Mouse (Mus musculus): ENCODE results near the gene Tstd2. TPM values are rescaled to one million over a fixed set of nuclear protein-coding genes. Genes with fewer than 3 reads are reported as not detected.

Tstd2 gene
- polyA plus RNA-seq (2012; rRNA removed; ENCODE audit: low replicate concordance): 4.6 and 7.2 TPM in 2 replicates

DNA sequence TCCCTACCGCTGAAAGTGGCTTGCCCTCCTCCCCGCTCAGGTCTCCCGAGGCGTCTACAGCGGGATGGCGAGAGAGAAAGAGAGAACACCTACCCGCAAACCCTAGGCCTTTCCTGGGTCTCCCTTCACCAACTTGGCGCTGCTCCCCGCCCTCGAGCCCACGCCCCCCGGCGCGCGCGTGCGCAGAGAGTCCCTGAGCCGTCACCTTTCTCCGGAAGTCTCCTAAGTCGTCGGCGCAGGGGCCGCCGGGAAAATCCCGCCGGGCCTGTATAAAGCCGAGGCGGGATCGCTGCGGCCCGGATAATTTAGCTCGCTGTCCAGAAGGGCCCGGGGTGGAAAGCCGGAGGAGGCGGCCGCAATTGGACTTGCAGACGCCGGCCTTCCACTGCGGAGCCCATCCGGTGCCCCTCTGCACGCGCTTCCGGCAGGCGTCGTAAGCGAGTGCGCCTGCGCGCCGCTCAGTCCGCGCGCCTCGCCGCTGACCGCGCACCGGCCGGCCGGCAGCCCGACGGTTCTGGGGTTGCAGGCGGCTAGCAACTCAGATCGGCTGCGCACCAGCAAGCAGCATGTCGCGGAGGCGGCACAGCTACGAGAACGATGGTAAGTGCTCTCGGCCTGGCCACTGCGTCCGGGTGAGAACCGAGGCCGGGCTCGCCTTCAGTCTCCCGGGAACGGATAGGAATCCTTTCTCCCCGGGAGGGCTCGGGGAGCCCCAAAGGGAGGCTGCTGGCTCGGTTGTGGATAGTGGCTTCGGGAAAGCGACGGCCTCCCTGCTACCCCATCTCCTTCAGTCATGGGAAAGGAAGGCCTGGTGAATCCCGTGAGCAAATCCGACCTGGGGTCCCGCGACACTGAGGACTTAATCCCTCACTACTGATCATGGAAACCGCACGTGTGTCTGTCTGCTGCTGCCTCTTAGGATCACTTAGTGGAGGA is at the start of gene Tstd2, which contains the start of gene Ncbp1:
Gene Tstd2, minus strand, starts transcription at position 408 of the 936 bp plus-strand sequence.
Gene Ncbp1, plus strand, starts transcription at position 327 of the 936 bp plus-strand sequence.

Other genes with a start within 250 kb of the Tstd2 start
- not detected in 2 replicates for gene Ccdc180, start 248.4 kb downstream of the Tstd2 start, polyA plus RNA-seq (2012; rRNA removed; ENCODE audit: low replicate concordance)
- 7.2 and 15.6 TPM in 2 replicates for gene Tdrd7, start 173.4 kb downstream of the Tstd2 start, polyA plus RNA-seq (2012; rRNA removed; ENCODE audit: low replicate concordance)
- 0.98 and 1.9 TPM in 2 replicates for gene Tmod1, start 99.8 kb downstream of the Tstd2 start, polyA plus RNA-seq (2012; rRNA removed; ENCODE audit: low replicate concordance)
- gene Ncbp1, start 81 bp downstream of the Tstd2 start, polyA plus RNA-seq (2012; rRNA removed; ENCODE audit: low replicate concordance): 4.8 and 5.1 TPM in 2 replicates
- 16.4 and 55.7 TPM in 2 replicates for gene Xpa, start 57.6 kb upstream of the Tstd2 start, polyA plus RNA-seq (2012; rRNA removed; ENCODE audit: low replicate concordance)
- 0.08 TPM in 1 of 2 replicates, not detected in the other for gene Foxe1, start 204.9 kb upstream of the Tstd2 start, polyA plus RNA-seq (2012; rRNA removed; ENCODE audit: low replicate concordance)

Measured in duodenum, adult 2 months (tissue).